Mouse (Mus musculus) embryo, embryonic 9.5 days (tissue): ENCODE measurements at regions not wholly inside any gene's neighbourhood (a gene's known extent, or its start where the extent isn't known, plus 50 kb on each side); places are given as distances from the start of the nearest gene placed in this dataset.

Experiments used
- DNase-seq: peaks from one replicate; pipeline ENCODE4 v3.0.0-alpha.2; 2017; ENCODE audit errors: extremely low spot score

DNA sequence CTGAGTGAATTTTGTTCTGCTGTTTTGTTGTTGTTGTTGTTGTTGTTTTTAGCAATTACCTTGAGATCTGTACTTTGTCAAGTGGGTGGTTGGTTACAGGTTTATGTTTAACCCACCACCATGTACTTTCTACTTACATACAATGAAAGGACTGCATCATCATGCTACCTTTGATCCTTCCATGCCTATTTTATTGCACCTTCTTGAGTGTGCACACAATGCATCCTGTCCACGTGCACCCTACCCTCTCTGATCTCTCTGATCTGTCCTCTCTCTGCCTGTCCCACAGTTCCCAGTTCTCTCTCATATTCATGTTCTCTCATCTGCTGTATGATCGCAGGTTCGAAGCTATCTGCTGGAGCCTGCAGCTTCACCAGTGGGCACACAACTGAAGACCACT, 59.9 kb upstream of the Gas1 start:
- no peak for DNase-seq

DNA sequence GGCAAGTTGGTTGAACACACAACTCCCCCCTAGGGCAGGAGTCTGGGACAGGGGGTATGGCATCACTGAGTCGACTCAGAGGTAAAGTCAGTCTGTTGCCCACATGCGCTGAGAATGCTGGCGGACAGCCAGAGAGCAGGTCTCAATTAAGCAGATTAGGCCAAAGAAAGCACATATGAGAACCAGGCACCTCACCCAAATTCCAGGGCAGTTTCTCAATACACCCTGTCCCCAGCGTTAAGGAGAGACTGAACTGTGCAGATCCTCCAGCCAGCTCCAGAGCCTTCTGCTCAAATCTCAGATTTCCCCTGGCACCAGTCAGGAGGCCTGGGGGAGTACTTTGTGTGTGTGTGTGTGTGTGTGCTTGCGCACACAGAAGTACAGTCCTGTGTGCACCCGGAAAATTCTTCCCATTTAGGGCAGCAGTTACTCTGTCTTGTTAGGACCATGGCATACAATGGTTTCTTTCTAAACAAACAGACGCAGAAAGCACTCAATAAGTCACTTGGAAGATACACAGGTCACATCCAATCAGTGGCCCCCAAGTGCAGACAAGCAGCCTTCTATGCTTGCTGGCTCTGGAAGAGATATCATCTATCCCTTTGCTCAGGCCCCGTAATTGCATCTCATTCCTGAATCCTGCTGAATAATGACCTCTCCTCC, 65.4 kb upstream of the Gas1 start:
- no peak for DNase-seq

DNA sequence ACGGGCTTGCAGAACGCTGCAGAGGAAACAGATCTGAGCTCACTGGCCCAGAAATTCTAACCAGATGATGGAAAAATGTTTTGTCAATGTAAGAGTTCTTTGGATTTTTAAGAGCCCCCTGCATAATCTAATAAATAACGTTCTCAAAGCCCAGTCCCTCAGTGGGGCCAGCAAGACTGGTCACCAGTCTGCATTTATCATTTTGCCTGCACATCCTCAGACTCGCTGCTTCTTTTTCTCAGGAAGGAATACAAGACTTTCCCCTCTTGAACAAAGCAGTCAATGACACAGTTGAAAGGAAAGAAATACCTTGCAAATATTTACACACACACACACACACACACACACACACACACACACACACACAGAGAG, 65.9 kb upstream of the Gas1 start:
- DNase-seq: no peak

DNA sequence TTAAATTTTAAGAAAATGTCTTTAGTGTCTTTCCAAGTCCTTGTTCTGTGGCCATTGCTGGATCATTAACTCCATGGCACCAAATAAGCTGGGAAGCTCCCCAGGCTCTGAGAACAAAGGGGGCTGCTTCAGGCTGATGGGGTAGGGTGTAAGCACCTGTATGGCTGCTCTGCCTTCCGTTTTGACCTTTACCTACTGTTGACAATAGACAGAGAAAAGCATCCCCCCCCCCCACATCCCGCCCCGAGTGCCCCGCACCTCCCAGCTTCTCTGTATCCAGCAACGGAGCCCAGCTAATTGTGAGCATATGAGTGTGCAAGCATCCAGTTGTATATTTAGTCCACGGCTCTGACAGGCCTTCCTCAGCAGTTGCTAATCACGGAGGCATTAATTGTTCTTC, 78.0 kb upstream of the Gas1 start:
- DNase-seq: no peak

DNA sequence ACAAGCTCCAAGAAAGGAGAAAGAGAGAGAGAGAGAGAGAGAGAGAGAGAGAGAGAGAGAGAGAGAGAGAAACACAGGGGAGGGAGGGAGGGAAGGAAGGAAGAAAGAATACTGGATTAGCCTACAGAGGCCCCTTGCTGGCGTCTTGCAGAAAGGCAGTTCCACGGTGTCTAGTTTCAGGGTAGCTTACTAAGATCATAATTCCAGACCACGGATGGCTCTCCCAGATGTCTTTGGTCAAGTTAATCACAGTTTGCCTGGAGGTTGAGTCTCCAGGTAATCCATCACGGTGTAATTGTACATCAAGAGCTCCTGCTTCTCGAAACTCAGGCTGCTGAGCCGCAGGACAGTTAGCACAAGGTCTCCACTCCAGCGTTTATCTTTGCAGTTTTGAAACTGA, 78.5 kb upstream of the Gas1 start:
- peak; percentile 52 for DNase-seq

DNA sequence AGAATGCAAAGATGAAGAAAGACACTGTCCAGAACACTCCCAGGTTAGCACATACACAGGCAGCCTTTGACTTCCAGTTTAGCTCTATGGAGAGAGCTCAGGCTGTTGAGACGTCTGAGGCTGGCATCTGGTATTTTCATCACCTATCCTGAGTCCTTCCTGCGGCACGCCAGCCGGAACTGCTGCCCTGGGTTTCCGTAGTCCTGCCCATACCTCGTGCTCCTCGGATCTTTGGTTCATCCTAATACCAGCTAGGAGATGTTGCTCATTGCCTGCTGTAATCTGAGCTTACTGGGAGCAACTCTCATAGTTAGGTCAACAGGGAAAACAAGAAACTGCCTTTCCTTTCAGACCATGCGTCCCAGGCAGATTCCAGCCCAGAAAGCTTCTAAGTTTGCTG, 79.8 kb upstream of the Gas1 start:
- DNase-seq: no peak

DNA sequence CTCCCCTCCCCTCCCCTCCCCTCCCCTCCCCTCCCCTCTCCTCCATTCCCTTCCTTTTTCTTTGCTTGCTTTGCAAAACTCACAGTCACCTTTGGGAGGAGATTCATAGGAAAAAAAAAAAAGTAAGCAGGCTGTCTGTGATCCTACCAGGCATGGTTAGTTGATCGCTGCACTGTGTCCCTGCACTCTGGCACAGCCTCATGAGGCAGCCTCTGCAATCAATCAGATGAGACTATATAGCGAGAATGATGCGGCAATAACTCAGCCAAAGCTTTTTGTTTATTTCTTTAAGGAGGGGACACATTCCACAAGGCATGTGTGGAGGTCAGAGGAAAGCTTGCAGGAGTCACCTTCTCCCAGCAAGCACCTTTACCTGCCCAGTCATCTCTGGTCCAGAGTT, 80.7 kb upstream of the Gas1 start:
- no peak for DNase-seq

DNA sequence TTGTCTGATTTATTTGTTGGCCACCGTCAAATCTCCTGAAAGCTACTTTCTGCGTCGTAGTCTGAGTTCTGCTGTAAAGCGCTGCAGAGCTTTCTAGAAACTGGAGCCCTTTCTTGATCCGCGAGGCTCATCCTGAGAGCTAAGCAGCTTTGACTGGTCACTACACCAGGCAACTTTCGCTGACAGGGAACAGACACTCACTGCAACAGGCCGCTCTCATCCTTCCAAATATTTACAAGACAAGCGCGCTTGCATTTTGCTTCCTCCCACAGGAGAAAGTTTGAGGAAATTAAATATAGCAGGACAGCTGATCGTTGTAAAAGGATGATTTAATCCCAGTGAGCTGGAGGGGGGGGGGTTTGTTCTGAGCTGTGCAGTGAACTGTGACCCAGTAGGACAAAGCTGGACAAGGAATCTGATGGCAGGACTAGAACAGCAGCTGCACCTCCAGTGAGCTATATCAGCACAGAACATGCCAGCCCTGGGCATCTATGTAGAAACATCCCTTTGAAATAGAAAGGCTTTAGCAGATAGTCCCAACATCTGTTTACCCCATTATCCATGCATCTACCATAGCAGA, 85.4 kb upstream of the Gas1 start:
- no peak for DNase-seq

DNA sequence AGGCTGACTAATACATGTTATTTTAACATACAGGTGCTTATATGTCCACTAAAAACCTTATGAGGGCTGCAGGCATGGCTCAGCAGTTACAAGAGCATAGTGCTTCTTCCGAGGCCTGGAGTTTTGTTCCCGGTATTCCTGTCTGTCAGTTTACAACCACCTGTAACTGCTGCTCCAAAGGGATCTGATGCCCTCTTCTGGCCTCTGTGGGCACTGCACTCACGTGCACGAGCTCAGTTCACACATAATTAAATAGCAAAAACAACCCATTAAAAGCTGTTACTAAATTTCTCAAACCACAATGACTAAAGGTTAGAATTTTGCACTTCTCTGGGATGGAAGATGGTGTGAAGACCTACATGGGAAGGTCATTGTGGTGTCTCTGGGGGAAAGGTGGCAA, 87.3 kb upstream of the Gas1 start:
- DNase-seq: no peak

DNA sequence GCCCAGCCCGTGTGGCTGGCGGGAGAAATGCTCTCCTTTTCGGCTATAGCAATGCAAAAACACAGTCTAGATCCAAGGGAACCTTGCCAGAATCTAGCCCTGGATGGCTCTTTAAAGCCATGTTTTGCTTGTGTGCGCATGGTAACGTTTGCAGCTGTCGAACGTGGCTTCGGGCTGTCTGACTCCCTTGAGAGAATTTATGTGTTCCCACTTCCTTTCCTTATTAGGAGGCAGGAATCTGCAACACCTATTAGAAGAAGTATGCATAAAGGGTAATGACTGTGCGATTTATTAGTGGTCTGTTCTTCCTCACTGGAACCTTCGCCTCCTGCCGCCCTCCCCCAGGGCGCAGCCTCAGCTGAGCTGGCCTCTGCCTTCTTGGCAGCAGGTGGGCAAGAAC, 90.4 kb upstream of the Gas1 start:
- DNase-seq: peak; percentile 36

DNA sequence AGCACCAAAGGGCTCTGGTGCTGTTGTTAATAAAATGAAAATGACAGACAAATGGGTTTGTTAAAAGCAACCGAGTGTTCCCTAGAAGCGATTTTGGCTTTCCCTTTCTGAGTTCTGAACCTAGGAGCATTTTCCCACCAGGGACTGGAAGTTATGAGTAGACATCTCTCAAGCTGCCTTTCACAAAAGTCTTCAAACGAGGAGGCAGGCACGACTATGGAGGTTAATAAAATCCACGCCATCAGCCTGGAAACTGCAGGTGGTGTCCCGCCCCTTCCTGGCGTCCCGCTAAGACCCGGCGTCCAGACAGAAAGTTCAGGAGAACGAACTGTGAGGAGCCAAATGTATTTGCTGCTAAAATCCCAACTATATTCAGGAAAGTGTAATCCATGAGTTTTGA, 91.1 kb upstream of the Gas1 start:
- DNase-seq: no peak

DNA sequence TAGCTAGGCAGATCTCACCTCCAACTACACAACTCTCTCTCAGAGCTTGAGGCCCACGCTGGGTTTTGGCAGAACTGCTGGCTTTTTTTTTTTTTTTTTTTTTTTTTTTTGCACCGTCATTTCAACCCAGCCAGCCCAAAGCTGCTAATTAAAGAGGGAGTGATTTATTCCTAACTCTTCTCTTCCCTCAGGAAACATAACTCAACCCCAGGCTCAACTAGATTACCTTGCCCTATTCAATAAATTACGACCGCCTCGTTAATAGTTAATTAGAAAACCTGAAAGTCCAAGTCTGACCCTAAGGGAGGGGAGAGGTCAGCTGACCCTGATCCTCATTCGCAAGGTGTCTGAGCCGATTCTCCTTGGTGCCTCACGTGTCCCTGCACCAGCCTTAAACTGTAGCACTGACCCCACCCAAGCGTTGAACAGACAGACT, 92.3 kb upstream of the Gas1 start:
- no peak for DNase-seq

DNA sequence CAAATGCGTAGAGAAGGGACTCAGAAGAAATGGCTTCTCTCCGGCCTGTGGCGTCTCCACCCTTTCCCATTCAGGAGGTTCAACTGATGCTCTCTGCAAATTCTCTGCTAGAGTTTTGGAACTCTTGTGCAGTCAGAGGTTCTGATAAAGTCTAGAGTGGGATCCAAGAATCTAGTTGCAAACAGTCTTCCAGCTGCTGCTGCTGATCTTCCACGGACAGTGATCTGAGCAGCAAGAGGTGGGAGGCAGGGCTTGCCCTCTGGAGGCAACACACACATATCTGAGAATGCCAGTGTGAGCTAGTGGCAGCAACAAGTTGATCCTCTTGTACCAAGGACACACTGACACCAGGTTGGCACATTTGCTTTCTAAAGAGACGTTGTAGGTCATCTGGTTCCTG, 93.4 kb upstream of the Gas1 start:
- no peak for DNase-seq

DNA sequence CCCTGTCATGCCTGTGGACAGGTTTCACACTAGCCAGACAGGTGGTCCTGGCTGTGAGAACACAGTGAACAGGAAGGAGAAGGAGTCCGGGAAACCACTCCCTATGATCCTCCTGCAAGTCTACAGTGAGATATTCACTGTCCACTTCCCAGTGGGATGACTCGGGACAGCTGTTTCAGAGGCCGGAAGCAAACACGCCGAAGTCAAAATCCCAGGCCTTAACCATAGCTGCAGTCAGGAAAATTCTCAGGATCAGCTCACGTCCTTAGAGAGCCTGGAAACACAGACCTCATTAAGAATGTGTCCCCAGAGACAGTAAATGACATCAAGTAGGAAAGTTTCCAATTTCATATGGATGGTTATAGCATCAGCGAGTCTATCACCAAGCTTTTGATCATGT, 96.2 kb upstream of the Gas1 start:
- DNase-seq: no peak

DNA sequence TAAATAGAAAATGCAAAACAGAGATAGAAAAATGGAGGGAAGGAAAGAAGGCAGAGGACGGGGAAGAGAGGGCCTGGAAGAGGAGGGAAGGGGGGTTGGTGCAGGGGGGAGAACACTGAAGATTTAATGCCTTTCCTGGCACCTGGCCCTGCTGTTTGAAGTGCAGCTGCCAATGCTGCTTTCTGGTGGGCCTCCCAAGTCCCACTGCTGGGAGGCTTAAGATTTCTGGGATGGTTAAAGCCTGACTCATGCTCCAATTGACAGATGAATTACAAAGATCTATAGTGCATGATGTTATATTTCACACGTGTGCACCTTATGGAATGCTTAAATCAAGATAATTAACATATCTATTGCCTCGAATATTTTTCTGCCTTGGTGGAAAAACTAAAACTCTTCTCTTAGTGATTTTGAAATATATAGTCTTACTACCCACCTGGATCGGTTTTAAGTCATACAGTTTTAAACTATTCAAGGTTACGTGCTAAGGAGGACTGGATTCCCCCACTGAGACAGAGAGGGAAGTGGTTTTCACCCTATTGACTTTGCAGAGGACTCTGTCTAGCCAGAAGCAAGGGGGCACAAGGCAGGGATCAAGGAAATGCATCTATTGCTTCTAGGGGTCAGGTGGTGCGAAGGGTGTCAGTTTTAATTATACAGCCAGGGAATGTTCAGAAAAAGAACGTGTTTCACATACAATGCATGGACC, 105.5 kb upstream of the Gas1 start:
- DNase-seq: no peak

DNA sequence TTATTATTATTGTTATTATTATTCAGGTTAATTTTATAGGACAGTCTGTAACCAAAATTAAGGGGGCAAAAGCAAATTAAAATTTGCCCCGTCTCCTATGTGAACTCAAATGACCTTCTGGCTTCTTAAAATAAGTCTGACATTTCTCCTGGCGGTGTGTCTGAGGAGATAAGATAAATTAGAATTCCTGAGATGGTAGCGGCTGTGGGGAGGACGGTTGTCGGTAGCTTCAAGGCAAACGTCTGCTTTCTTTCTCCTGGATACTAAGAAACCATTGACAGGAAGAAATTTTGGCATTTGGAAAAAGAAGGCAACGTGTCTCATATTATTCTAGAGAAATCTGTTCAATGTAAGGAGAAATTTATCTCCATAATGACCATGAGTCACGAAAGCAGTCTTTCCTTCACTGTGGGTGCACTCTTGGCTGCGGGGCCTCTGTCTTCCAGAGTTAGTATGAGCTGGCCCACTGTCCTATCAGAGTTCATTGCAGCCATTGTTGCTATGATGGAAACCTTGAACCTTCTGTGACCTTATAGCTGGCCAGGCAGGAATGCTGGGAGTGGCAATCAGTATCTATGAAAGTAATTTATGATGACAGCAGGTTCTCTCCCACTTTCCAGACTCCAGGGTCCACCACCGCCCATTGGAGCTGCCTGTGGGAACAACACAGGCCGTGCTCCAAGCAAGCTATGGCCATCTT, 109.5 kb upstream of the Gas1 start:
- DNase-seq: no peak

DNA sequence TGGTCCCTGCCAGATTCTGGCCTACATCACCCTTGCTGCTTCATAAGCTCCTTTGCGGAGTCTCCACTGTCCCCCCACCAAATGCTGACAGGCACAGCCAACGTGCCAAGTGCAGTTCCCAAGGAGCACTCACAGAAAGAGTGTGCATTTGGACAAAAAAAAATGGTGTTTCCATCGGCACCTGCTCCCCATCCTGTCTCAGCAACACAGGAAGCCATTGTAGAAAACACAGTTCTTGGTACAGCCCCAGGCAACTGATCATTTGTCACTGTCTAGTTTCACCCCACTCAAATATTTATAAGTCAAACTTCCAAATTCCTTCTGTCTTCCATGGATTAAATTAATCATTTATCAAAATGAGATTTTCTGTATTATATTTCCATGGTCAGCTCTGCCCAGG, 112.5 kb upstream of the Gas1 start:
- no peak for DNase-seq

DNA sequence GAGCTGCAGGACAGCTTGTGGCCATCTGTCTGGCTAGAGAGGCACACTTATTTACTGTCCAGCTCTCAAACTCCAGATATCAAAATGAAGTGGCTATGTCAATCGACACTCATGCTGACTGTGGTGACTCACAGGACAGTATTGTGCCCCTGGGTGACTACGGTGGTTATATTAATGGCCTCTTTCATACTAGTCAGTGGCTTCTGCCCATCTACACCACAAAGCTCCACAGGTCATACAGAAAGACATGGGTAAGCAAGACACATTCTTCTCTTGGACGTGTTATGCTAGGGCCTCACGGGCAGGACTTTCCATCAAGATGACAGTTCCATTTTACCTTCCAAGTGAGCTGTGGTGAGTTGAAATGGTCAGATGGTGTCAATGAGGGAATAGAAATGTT, 113.7 kb upstream of the Gas1 start:
- DNase-seq: no peak

DNA sequence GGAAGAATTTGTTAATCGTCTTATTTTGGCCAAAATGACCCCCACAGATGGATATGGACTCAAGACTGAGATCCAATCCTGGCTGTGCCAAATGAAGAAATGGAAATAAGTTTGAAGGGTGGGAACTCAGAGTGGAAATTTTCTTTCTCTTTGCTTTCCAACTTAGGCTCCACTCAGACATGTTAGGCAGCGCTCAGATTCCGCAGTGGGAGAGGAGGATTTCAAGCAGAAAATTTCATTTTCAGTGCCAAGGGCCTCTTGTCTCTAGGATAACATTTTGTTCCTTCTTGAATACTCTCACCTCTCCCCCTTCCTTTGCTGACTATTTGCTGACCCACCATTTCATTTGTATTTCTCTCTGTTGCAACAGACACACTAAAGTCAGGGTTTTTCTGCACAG, 114.2 kb upstream of the Gas1 start:
- no peak for DNase-seq

DNA sequence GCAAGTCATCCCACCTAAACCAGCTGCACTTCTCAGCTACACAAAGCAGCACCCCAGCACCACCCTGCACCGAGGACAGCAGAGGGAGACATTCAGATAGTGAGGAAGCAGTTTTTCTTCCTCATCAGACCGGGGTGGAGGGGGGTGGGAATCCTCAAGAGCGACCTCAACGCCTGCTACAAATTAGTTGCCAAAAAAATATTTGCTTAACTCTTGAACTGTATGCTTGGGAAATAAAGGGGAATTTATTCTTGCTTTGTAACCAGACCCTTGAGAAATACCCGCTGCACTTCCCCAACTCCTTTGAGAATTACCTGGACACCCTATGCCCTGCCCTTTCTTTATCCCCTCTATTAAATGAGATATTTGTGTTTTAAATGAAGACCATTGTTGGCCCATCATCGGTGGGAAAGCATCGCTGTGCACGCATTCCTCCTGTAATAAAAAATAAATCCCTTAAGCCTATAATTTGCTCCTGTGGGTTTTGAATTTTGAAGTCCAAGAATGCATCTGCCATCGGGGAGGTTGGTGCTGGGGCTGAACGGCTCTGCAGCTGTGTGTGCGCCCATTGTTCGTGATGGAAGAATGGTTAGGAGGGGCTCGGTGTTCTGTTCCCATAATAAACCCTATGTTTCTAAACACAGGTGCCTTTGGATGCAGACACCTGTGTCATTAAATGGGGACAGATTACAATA, 119.2 kb upstream of the Gas1 start:
- DNase-seq: peak; percentile 29

DNA sequence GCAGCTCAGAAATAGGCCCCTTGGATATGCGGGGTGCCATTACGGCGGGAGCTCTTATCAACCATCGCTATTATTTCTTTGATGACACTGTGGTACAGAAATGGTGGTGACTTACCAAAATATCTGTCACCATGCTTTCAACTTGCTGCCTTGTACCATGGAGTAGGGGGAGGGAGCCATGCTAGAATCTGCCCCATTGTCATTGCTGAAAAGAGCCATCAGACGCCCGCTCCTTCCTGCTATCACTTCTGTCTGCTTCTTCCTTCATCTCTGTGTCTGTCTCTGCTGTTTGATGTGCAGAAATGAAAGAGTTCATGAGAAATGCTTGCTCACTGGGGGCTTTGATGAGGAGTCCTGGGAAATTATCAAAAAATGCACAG, 119.7 kb upstream of the Gas1 start:
- DNase-seq: no peak

DNA sequence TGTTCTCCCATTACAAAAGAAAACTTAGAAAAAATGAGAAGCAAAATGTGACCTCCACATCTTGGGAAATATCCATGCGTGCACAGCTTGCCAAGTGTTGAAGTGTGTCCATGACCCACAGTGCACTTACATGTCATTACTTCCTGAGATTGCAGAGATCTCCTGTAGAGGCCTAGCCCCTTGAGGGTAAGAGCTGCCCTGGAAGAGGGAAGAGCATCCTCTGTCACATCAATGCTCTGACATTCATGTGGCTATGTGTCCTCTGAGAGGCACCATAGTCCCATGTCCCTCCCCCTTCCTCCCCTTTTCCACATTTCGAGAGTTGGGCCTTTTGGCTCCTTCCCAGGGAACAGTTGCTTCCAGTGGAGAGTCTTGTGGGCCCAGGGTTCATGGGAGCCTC, 121.4 kb upstream of the Gas1 start:
- DNase-seq: no peak
